Mouse (Mus musculus) heart, adult 2 months (tissue): ENCODE measurements around the gene Tmem53. TPM values are rescaled to one million over a fixed set of nuclear protein-coding genes. Genes with fewer than 3 reads are reported as not detected.

Experiments
- DNase-seq, 2 experiments: peaks; one replicate each; pipeline ENCODE4 v3.0.0; 2021
- H3K27ac ChIP-seq: fragments of 200-600 bp; 2 replicates; pipeline ENCODE4 v1.8.1; 2022
- H3K27me3 ChIP-seq: fragments of 200-500 bp; 2 replicates; pipeline ENCODE4 v1.6.1; 2012; ENCODE audit warnings: mild to moderate bottlenecking, low read length, inconsistent platforms, mixed read lengths; ENCODE audit not compliant: control insufficient read depth, insufficient read depth
- H3K36me3 ChIP-seq: fragments of 200-500 bp; 2 replicates; pipeline ENCODE4 v1.6.1; 2012; ENCODE audit warnings: low read length, inconsistent platforms; ENCODE audit not compliant: control insufficient read depth, insufficient read depth
- H3K4me1 ChIP-seq: fragments of 200-500 bp; 2 replicates; pipeline ENCODE4 v1.6.1; 2011; ENCODE audit warnings: low read length; ENCODE audit not compliant: control insufficient read depth, insufficient read depth
- H3K4me3 ChIP-seq: fragments of 200-600 bp; 2 replicates; pipeline ENCODE4 v1.8.1; 2022
- H3K79me2 ChIP-seq: fragments of 200-500 bp; replicated peaks from 2 replicates; pipeline ENCODE4 v1.6.1; 2012; ENCODE audit warnings: mild to moderate bottlenecking, inconsistent platforms, low read length, moderate library complexity, mixed read lengths; ENCODE audit not compliant: control insufficient read depth, insufficient read depth
- H3K9ac ChIP-seq: fragments of 200-500 bp; 2 replicates; pipeline ENCODE4 v1.6.1; 2012; ENCODE audit warnings: low read depth, mild to moderate bottlenecking, control low read depth, inconsistent platforms, low read length, mixed read lengths
- CTCF ChIP-seq: fragments of 200-600 bp; IDR thresholded peaks from 2 replicates; pipeline ENCODE4 v1.8.1; 2022; ENCODE audit warnings: antibody characterized with exemption, mild to moderate bottlenecking, moderate library complexity
- EP300 ChIP-seq: fragments of 200-500 bp; IDR thresholded peaks from 2 replicates; pipeline ENCODE4 v1.6.1; 2011; ENCODE audit warnings: low read depth, low read length, control low read depth; ENCODE audit not compliant: insufficient read depth
- POLR2A ChIP-seq: fragments of 200-500 bp; IDR thresholded peaks from 2 replicates; pipeline ENCODE4 v1.6.1; 2011; ENCODE audit warnings: mild to moderate bottlenecking, low read depth, low read length, control low read depth; ENCODE audit not compliant: insufficient read depth
- WGBS: fragments of 180-500 bp; shearing (Covaris S2); methylation state at CpG from one replicate; pipeline ENCODE4 v1.1.7; 2018; 5-methylcytosine and 5-hydroxymethylcytosine counted together
- intact Hi-C: fragments of 180-260 bp; cut with DNase I; formaldehyde crosslinking; loops from one replicate; pipeline ENCODE4 v1.15.1; 2025
- polyA plus RNA-seq: library from polyadenylated mRNA; depleted of rRNA; stranded (reverse); fragments of >200 nt; gene quantifications from 2 replicates; pipeline ENCODE4 v1.2.3, GENCODE M21; 2012
- total RNA-seq, 2 experiments: library from RNA; stranded (reverse); gene quantifications; 2 replicates each; pipeline ENCODE4 v1.2.3; 2021

The Tmem53 gene
- total and polyA plus RNA-seq, 3 experiments, result 25.0 to 62.3 (median 30.6) TPM

- no peak overlapping the region for H3K27ac ChIP-seq
- TF ChIP-seq EP300 (no peak), POLR2A (no peak), CTCF (no peak)
- no peaks in the 10 kb centered on the region for H3K4me1 ChIP-seq
- H3K79me2 ChIP-seq, result no peaks in the 10 kb centered on the region
- 78% methylated on average over 8 of the region's 8 CpGs for WGBS
- no peaks in the 10 kb centered on the region for H3K36me3 ChIP-seq
- DNase-seq, result no peak
- intact Hi-C loops, result no loop called here
- no peak overlapping the region for H3K9ac ChIP-seq
- no peak overlapping the region for H3K4me3 ChIP-seq
- no peaks in the 10 kb centered on the region for H3K27me3 ChIP-seq
These were observed 11.2 kb downstream of the Tmem53 start for GRCm38 (mm10) chr4:117262987-117263386.

- no peaks in the 10 kb centered on the region for H3K4me1 ChIP-seq
- H3K4me3 ChIP-seq, result no peak overlapping the region
- no peaks in the 10 kb centered on the region for H3K27me3 ChIP-seq
- H3K79me2 ChIP-seq, result no peaks in the 10 kb centered on the region
- intact Hi-C loops, result loop anchor here (2.0 kb wide), 1 partner anchor 36 kb away; no protein-coding TSS in a partner anchor
- H3K36me3 ChIP-seq, result no peaks in the 10 kb centered on the region
- TF ChIP-seq POLR2A (no peak), CTCF (no peak; the same call in 1 of the 2 replicates), EP300 (peak; percentile 81)
- WGBS, result 10% methylated on average over 2 of the region's 2 CpGs
- no peak overlapping the region for H3K27ac ChIP-seq
- H3K9ac ChIP-seq, result no peak overlapping the region
- peak; percentile 66 to 81 for DNase-seq
These were observed 15.5 kb downstream of the Tmem53 start for GRCm38 (mm10) chr4:117267284-117267683.

DNA sequence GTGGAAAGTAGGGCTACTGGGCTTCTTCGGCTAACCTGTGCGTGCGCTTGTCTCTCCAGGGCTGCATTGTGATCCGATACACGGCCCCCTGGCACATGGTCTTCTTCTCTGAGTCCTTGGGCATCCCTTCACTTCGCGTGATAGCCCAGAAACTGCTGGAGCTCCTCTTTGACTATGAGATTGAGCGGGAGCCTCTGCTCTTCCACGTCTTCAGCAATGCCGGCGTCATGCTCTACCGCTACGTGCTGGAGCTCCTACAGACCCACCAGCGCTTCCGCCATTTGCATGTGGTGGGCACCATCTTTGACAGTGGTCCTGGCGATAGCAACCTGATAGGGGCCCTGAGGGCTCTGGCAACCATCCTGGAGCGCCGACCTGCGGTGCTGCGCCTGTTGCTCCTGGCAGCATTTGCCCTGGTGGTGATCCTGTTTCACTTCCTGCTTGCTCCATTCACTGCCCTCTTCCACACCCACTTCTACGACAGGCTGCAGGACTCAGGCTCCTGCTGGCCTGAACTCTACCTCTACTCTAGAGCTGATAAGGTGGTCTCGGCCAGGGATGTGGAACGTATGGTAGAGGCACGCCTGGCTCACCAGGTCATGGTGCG, 16.2 kb downstream of the Tmem53 start:
- intact Hi-C loops, result loop anchor here (2.0 kb wide), 2 partner anchors 37 to 79 kb away; no protein-coding TSS in a partner anchor
- WGBS, result 84% methylated on average over 25 of the region's 25 CpGs
- no peak overlapping the region for H3K4me3 ChIP-seq
- H3K9ac ChIP-seq, result no peak overlapping the region
- no peak overlapping the region for H3K27ac ChIP-seq
- no peaks in the 10 kb centered on the region for H3K27me3 ChIP-seq
- no peaks in the 10 kb centered on the region for H3K79me2 ChIP-seq
- no peak for DNase-seq
- no peaks in the 10 kb centered on the region for H3K36me3 ChIP-seq
- no peaks in the 10 kb centered on the region for H3K4me1 ChIP-seq
- TF ChIP-seq CTCF, result no peak
- no peak for TF ChIP-seq POLR2A
- no peak for TF ChIP-seq EP300

DNA sequence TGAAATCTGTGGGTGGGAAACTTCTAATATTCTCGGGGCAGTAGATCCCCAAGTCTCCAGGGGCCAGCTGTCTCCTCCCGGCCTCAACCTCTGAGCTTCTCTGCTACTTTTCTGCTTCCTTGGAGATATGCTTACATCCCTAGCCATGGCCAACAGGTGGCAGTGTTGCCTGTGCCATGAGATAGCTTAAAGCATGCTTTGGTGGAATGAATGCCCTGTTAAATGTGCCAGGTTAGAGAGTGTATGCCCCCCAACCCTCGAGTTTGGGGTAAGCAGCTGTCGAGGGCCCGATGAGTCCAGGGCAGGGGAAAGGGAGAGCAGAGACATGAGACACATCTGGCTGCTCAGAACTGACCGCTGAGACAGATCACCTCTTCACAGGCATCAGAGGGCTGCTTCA, 18.5 kb downstream of the Tmem53 start:
- no peaks in the 10 kb centered on the region for H3K4me1 ChIP-seq
- H3K9ac ChIP-seq, result no peak overlapping the region
- DNase-seq, result peak; percentile 65 to 82
- no peak overlapping the region for H3K27ac ChIP-seq
- 9% methylated on average over 6 of the region's 6 CpGs for WGBS
- H3K79me2 ChIP-seq, result no peaks in the 10 kb centered on the region
- no peak overlapping the region for H3K4me3 ChIP-seq
- H3K36me3 ChIP-seq, result no peaks in the 10 kb centered on the region
- H3K27me3 ChIP-seq, result no peaks in the 10 kb centered on the region
- TF ChIP-seq EP300 (peak; percentile 74; the same call in 1 of the 2 replicates), CTCF (peak; percentile 89), POLR2A (no peak)
- intact Hi-C loops, result loop anchor here (1.0 to 10.0 kb wide), 3 partner anchors 43 to 505 kb away; no protein-coding TSS in a partner anchor

- intact Hi-C loops, result loop anchor here (10.0 kb wide), 1 partner anchor 502 kb away; no protein-coding TSS in a partner anchor
- Histone ChIP-seq H3K27me3 (no peaks in the 10 kb centered on the region), H3K4me1 (no peaks in the 10 kb centered on the region), H3K79me2 (no peaks in the 10 kb centered on the region), H3K4me3 (no peak overlapping the region), H3K36me3 (no peaks in the 10 kb centered on the region), H3K9ac (no peak overlapping the region), H3K27ac (no peak overlapping the region)
- WGBS, result 52% methylated on average over 12 of the region's 12 CpGs
- no peak for DNase-seq
- no peak for TF ChIP-seq POLR2A
- TF ChIP-seq CTCF, result no peak
- TF ChIP-seq EP300, result no peak
These were observed 20.7 kb downstream of the Tmem53 start for GRCm38 (mm10) chr4:117272459-117272858.

- Histone ChIP-seq H3K27ac (no peak overlapping the region), H3K4me3 (no peak overlapping the region), H3K79me2 (no peaks in the 10 kb centered on the region), H3K36me3 (no peaks in the 10 kb centered on the region), H3K9ac (no peak overlapping the region), H3K4me1 (no peaks in the 10 kb centered on the region), H3K27me3 (no peaks in the 10 kb centered on the region)
- WGBS, result 88% methylated on average over 4 of the region's 4 CpGs
- intact Hi-C loops, result loop anchor here (2.0 to 10.0 kb wide), 2 partner anchors 70 to 500 kb away; no protein-coding TSS in a partner anchor
- DNase-seq, result no peak
- TF ChIP-seq CTCF (no peak), EP300 (no peak), POLR2A (no peak)
These were observed 23.0 kb downstream of the Tmem53 start for GRCm38 (mm10) chr4:117274720-117275119.
